Mouse (Mus musculus): ENCODE data around the gene Dnaaf2. TPM values are rescaled to one million over a fixed set of nuclear protein-coding genes. Genes with fewer than 3 reads are reported as not detected.
A peak's percentile ranks its signal among the peaks of the same experiment; 100 is the strongest.

The Dnaaf2 gene
- polyA plus RNA-seq, 1 experiment from 2014 or later: 3.4 TPM

GRCm38 (mm10) chr12:69191396-69191795 lies 6.8 kb downstream of the Dnaaf2 start:
- no peaks in the 10 kb centered on the region for H3K9me3 ChIP-seq (ENCODE audit: control insufficient read depth)
- H3K4me1 ChIP-seq (replicated peaks; ENCODE audit: control insufficient read depth, insufficient read depth, low read length): no peaks in the 10 kb centered on the region; the same call in 1 of the 2 replicates
- no peak for ATAC-seq
- no peak overlapping the region for H3K9ac ChIP-seq (ENCODE audit: low read depth, low read length)
- peaks cover 4% of the 10 kb centered on the region; the same call in 1 of the 2 replicates for H3K36me3 ChIP-seq (ENCODE audit: control insufficient read depth, insufficient read depth)
- no peaks in the 10 kb centered on the region for H3K27me3 ChIP-seq (replicated peaks; ENCODE audit: control insufficient read depth, insufficient read depth, low read length)
- no peak overlapping the region for H3K27ac ChIP-seq (ENCODE audit: low read depth, low read length)
- TF ChIP-seq CTCF (IDR thresholded peaks at IDR 0.05; ENCODE audit: low read depth): no peak
- no peak overlapping the region for H3K4me3 ChIP-seq (ENCODE audit: low read depth, low read length)
- H3K4me2 ChIP-seq (replicated peaks; ENCODE audit: low read depth): no peak overlapping the region
- WGBS: 91% methylated on average over 5 of the region's 5 CpGs

- no peak overlapping the region for H3K4me2 ChIP-seq (replicated peaks; ENCODE audit: low read depth)
- 92% methylated on average over 1 of the region's 1 CpGs for WGBS
- peaks cover 4% of the 10 kb centered on the region; the same call in 1 of the 2 replicates for H3K36me3 ChIP-seq (ENCODE audit: control insufficient read depth, insufficient read depth)
- TF ChIP-seq CTCF (IDR thresholded peaks at IDR 0.05; ENCODE audit: low read depth): peak; percentile 55
- no peaks in the 10 kb centered on the region for H3K27me3 ChIP-seq (replicated peaks; ENCODE audit: control insufficient read depth, insufficient read depth, low read length)
- H3K9ac ChIP-seq (ENCODE audit: low read depth, low read length): no peak overlapping the region
- no peak for ATAC-seq
- no peak overlapping the region for H3K4me3 ChIP-seq (ENCODE audit: low read depth, low read length)
- 0 out of 2 replicates have a peak, but pooled peaks cover 2% of the 10 kb centered on the region for H3K4me1 ChIP-seq (replicated peaks; ENCODE audit: control insufficient read depth, insufficient read depth, low read length)
- H3K27ac ChIP-seq (ENCODE audit: low read depth, low read length): no peak overlapping the region
- H3K9me3 ChIP-seq (ENCODE audit: control insufficient read depth): no peaks in the 10 kb centered on the region
Observed at GRCm38 (mm10) chr12:69190522-69190921, 7.7 kb downstream of the Dnaaf2 start.

DNA sequence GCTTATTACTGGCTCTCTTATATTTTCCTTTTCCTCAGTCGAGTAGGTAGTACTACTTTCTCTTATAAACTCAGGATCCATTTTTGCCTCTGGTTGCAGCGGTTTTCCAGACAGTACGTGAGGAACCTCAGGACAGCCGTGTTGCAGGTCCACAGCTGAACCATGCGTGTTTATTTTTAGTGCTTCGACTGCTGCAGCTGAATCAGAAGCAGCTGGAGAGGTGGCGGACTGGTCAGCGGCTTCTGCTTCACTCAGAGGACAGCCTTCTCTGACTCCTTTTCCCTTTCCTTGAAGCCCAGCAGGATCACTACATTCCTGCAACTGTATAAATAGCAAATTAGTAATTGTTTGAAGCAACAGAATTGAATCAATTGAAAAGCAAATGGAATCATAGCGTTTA lies 8.2 kb downstream of the Dnaaf2 start:
- H3K36me3 ChIP-seq (ENCODE audit: control insufficient read depth, insufficient read depth): peaks cover 4% of the 10 kb centered on the region; the same call in 1 of the 2 replicates
- H3K9ac ChIP-seq (ENCODE audit: low read depth, low read length): no peak overlapping the region
- no peak for TF ChIP-seq CTCF (IDR thresholded peaks at IDR 0.05; ENCODE audit: low read depth)
- H3K4me3 ChIP-seq (ENCODE audit: low read depth, low read length): no peak overlapping the region
- no peak overlapping the region for H3K4me2 ChIP-seq (replicated peaks; ENCODE audit: low read depth)
- H3K27me3 ChIP-seq (replicated peaks; ENCODE audit: control insufficient read depth, insufficient read depth, low read length): no peaks in the 10 kb centered on the region
- H3K9me3 ChIP-seq (ENCODE audit: control insufficient read depth): no peaks in the 10 kb centered on the region
- ATAC-seq: no peak
- 88% methylated on average over 9 of the region's 9 CpGs for WGBS
- peaks cover 7% of the 10 kb centered on the region; the same call in 1 of the 2 replicates for H3K4me1 ChIP-seq (replicated peaks; ENCODE audit: control insufficient read depth, insufficient read depth, low read length)
- no peak overlapping the region for H3K27ac ChIP-seq (ENCODE audit: low read depth, low read length)

DNA sequence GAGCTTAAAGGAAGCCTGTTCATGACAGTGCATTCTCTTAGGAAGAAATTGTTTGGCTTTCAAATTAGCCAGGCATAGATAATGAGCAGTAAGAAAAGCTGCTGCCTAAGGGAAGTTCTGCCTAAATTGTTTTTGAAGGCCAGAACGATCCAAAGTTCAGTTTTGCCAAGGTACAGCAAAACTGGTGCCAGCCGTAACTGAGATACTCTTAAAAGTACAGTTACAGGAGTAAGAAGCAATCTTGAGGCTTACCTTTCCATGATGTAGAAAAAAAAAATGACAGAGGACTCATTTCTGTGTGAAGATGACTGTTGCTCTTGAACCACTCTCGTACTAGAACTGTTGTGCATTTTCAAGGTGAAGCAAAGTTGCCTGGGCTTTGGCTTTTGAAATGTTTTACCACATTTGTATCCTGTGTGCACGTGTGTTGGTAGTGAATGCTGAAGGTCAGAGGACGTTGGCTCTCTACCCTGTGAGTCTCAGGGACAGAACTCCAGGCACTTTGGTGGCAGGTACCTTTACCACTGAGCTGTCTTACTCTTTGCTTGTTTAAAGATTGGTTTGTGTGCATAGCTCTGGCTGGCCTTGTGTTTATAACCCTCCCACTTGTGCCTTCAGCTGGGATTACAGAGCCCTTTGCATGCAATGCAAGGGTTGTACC lies 11.3 kb downstream of the Dnaaf2 start:
- H3K36me3 ChIP-seq (ENCODE audit: control insufficient read depth, insufficient read depth): peaks cover under 1% of the 10 kb centered on the region; the same call in 1 of the 2 replicates
- no peak for TF ChIP-seq CTCF (IDR thresholded peaks at IDR 0.05; ENCODE audit: low read depth)
- peak overlapping the region; percentile 28; the same call in 1 of the 2 replicates for H3K4me2 ChIP-seq (replicated peaks; ENCODE audit: low read depth)
- 24% methylated on average over 5 of the region's 5 CpGs for WGBS
- ATAC-seq: no peak
- H3K27me3 ChIP-seq (replicated peaks; ENCODE audit: control insufficient read depth, insufficient read depth, low read length): no peaks in the 10 kb centered on the region
- no peaks in the 10 kb centered on the region for H3K9me3 ChIP-seq (ENCODE audit: control insufficient read depth)
- H3K9ac ChIP-seq (ENCODE audit: low read depth, low read length): no peak overlapping the region
- H3K27ac ChIP-seq (ENCODE audit: low read depth, low read length): 0 out of 2 replicates have a peak overlapping the region, but pooled peaks have one; percentile 17
- H3K4me3 ChIP-seq (ENCODE audit: low read depth, low read length): no peak overlapping the region
- peaks cover 8% of the 10 kb centered on the region; the same call in 1 of the 2 replicates for H3K4me1 ChIP-seq (replicated peaks; ENCODE audit: control insufficient read depth, insufficient read depth, low read length)

GRCm38 (mm10) chr12:69185371-69185770 lies 12.9 kb downstream of the Dnaaf2 start:
- no peak for TF ChIP-seq CTCF (IDR thresholded peaks at IDR 0.05; ENCODE audit: low read depth)
- peak overlapping the region; percentile 77 for H3K4me2 ChIP-seq (replicated peaks; ENCODE audit: low read depth)
- H3K4me1 ChIP-seq (replicated peaks; ENCODE audit: control insufficient read depth, insufficient read depth, low read length): peaks cover 8% of the 10 kb centered on the region; the same call in 1 of the 2 replicates
- no peak for ATAC-seq
- WGBS: 44% methylated on average over 7 of the region's 7 CpGs
- H3K9ac ChIP-seq (ENCODE audit: low read depth, low read length): peak overlapping the region; percentile 77
- peak overlapping the region; percentile 84 for H3K4me3 ChIP-seq (ENCODE audit: low read depth, low read length)
- no peak overlapping the region for H3K27ac ChIP-seq (ENCODE audit: low read depth, low read length)
- H3K9me3 ChIP-seq (ENCODE audit: control insufficient read depth): no peaks in the 10 kb centered on the region
- H3K36me3 ChIP-seq (ENCODE audit: control insufficient read depth, insufficient read depth): peaks cover 4% of the 10 kb centered on the region; the same call in 1 of the 2 replicates
- no peaks in the 10 kb centered on the region for H3K27me3 ChIP-seq (replicated peaks; ENCODE audit: control insufficient read depth, insufficient read depth, low read length)

DNA sequence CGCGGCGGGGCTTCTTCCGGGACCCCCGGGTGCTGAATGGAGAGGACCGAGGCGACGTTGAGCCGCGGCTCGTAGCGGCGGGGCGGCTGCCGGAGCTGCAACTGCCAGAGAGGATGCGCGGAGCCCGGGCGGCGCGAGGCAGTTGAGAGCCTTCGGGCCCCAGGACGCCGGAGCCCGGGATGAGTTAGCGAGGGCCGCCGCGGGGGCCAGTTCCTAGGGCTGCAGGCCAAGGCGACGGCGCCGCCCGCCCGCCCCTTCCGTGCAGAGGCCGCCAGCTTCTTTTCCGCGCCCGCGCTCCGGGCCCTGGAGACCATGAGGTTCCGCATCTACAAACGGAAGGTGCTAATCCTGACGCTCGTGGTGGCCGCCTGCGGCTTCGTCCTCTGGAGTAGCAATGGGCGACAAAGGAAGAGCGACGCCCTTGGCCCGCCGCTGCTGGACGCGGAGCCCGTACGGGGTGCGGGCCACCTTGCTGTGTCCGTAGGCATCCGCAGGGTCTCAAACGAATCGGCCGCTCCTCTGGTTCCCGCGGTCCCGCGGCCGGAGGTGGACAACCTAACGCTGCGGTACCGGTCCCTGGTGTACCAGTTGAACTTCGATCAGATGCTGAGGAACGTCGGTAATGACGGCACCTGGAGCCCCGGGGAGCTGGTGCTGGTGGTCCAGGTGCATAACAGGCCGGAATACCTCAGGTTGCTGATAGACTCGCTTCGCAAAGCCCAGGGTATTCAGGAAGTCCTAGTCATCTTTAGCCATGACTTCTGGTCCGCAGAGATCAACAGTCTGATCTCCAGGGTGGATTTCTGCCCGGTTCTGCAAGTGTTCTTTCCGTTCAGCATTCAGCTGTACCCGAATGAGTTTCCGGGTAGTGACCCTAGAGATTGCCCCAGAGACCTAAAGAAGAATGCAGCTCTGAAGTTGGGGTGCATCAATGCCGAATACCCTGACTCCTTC lies 13.6 kb downstream of the Dnaaf2 start:
- Histone ChIP-seq H3K4me2 (replicated peaks; ENCODE audit: low read depth) (peak overlapping the region; percentile 77), H3K4me3 (ENCODE audit: low read depth, low read length) (peak overlapping the region; percentile 84), H3K27me3 (replicated peaks; ENCODE audit: control insufficient read depth, insufficient read depth, low read length) (no peaks in the 10 kb centered on the region), H3K36me3 (ENCODE audit: control insufficient read depth, insufficient read depth) (peaks cover 4% of the 10 kb centered on the region; the same call in 1 of the 2 replicates), H3K9ac (ENCODE audit: low read depth, low read length) (peak overlapping the region; percentile 77), H3K9me3 (ENCODE audit: control insufficient read depth) (no peaks in the 10 kb centered on the region), H3K27ac (ENCODE audit: low read depth, low read length) (peak overlapping the region; percentile 84), H3K4me1 (replicated peaks; ENCODE audit: control insufficient read depth, insufficient read depth, low read length) (peaks cover 8% of the 10 kb centered on the region; the same call in 1 of the 2 replicates)
- TF ChIP-seq CTCF (IDR thresholded peaks at IDR 0.05; ENCODE audit: low read depth): 0 out of 2 replicates have a peak, but pooled peaks have one; percentile 3
- under 1% methylated on average over 79 of the region's 86 CpGs for WGBS
- peak; percentile 48 for ATAC-seq

Measured in intestine, postnatal 0 days (tissue).